Mouse (Mus musculus): ENCODE results near the gene Ptprd.

GRCm38 (mm10) chr4:77555841-77556240, 655.9 kb downstream of the Ptprd start:
- TF ChIP-seq EP300 (optimal IDR thresholded peaks at IDR 0.05) (no peak), CTCF (IDR thresholded peaks at IDR 0.05; ENCODE audit: low read depth) (no peak)

All from stomach, postnatal 0 days (tissue).